Mouse (Mus musculus) E14TG2a.4 (cell line): ENCODE results near the gene Ankle2.

Source experiments
- CTCF ChIP-seq: conservative IDR thresholded peaks from 2 replicates; pipeline ENCODE4 v1.5.1; 2014; ENCODE audit warnings: low read length
- NANOG ChIP-seq: IDR thresholded peaks from 2 replicates; pipeline ENCODE4 v1.6.1; 2014; ENCODE audit warnings: borderline replicate concordance, low read length, mixed read lengths

- TF ChIP-seq CTCF (no peak), NANOG (no peak)
Observed at GRCm38 (mm10) chr5:110211312-110211711, 19.5 kb upstream of the Ankle2 start.
